Mouse (Mus musculus): ENCODE measurements at regions not wholly inside any gene's neighbourhood (a gene's known extent, or its start where the extent isn't known, plus 50 kb on each side); places are given as distances from the start of the nearest gene placed in this dataset.

GRCm38 (mm10) chr7:110705311-110706000, 62.5 kb upstream of the Ampd3 start:
- DNase-seq (ENCODE audit: low spot score), result no peak
- H3K9me3 ChIP-seq (ENCODE audit: low read length), result no peaks in the 10 kb centered on the region
- H3K9ac ChIP-seq (replicated peaks; ENCODE audit: low read length, poor library complexity, severe bottlenecking), result no peak overlapping the region
- no peak overlapping the region for H3K4me3 ChIP-seq (ENCODE audit: low read depth, low read length)
- H3K27me3 ChIP-seq (ENCODE audit: insufficient read depth, low read length), result no peaks in the 10 kb centered on the region
- H3K4me2 ChIP-seq (ENCODE audit: low read depth, low read length, poor library complexity, severe bottlenecking), result no peak overlapping the region
- H3K27ac ChIP-seq (ENCODE audit: low read depth, low read length), result no peak overlapping the region
- 82% methylated on average over 6 of the region's 6 CpGs for WGBS
- no peak for TF ChIP-seq CTCF (IDR thresholded peaks at IDR 0.05)
- H3K4me1 ChIP-seq (ENCODE audit: insufficient read depth, low read length), result no peaks in the 10 kb centered on the region
- H3K36me3 ChIP-seq (ENCODE audit: insufficient read depth, low read length), result no peaks in the 10 kb centered on the region
- ATAC-seq (ENCODE audit: low FRiP score), result no peak

GRCm38 (mm10) chr7:110706001-110706695, 61.9 kb upstream of the Ampd3 start:
- H3K9ac ChIP-seq (replicated peaks; ENCODE audit: low read length, poor library complexity, severe bottlenecking), result no peak overlapping the region
- no peaks in the 10 kb centered on the region for H3K9me3 ChIP-seq (ENCODE audit: low read length)
- H3K4me1 ChIP-seq (ENCODE audit: insufficient read depth, low read length), result no peaks in the 10 kb centered on the region
- ATAC-seq (ENCODE audit: low FRiP score) (no peak), DNase-seq (ENCODE audit: low spot score) (no peak)
- no peak overlapping the region for H3K4me2 ChIP-seq (ENCODE audit: low read depth, low read length, poor library complexity, severe bottlenecking)
- no peak overlapping the region for H3K27ac ChIP-seq (ENCODE audit: low read depth, low read length)
- no peak for TF ChIP-seq CTCF (IDR thresholded peaks at IDR 0.05)
- no peaks in the 10 kb centered on the region for H3K36me3 ChIP-seq (ENCODE audit: insufficient read depth, low read length)
- 83% methylated on average over 10 of the region's 10 CpGs for WGBS
- H3K4me3 ChIP-seq (ENCODE audit: low read depth, low read length), result no peak overlapping the region
- no peaks in the 10 kb centered on the region for H3K27me3 ChIP-seq (ENCODE audit: insufficient read depth, low read length)

GRCm38 (mm10) chr7:110706696-110707087, 61.3 kb upstream of the Ampd3 start:
- ATAC-seq (ENCODE audit: low FRiP score) (no peak), DNase-seq (ENCODE audit: low spot score) (peak; percentile 24)
- no peaks in the 10 kb centered on the region for H3K36me3 ChIP-seq (ENCODE audit: insufficient read depth, low read length)
- no peak for TF ChIP-seq CTCF (IDR thresholded peaks at IDR 0.05)
- H3K9ac ChIP-seq (replicated peaks; ENCODE audit: low read length, poor library complexity, severe bottlenecking), result no peak overlapping the region
- no peaks in the 10 kb centered on the region for H3K4me1 ChIP-seq (ENCODE audit: insufficient read depth, low read length)
- 64% methylated on average over 10 of the region's 10 CpGs for WGBS
- no peak overlapping the region for H3K27ac ChIP-seq (ENCODE audit: low read depth, low read length)
- H3K4me2 ChIP-seq (ENCODE audit: low read depth, low read length, poor library complexity, severe bottlenecking), result no peak overlapping the region
- H3K9me3 ChIP-seq (ENCODE audit: low read length), result no peaks in the 10 kb centered on the region
- no peaks in the 10 kb centered on the region for H3K27me3 ChIP-seq (ENCODE audit: insufficient read depth, low read length)
- no peak overlapping the region for H3K4me3 ChIP-seq (ENCODE audit: low read depth, low read length)

- H3K9ac ChIP-seq (replicated peaks; ENCODE audit: low read length, poor library complexity, severe bottlenecking), result no peak overlapping the region
- no peak overlapping the region for H3K27ac ChIP-seq (ENCODE audit: low read depth, low read length)
- no peaks in the 10 kb centered on the region for H3K4me1 ChIP-seq (ENCODE audit: insufficient read depth, low read length)
- WGBS, result 84% methylated on average over 9 of the region's 9 CpGs
- no peak for ATAC-seq (ENCODE audit: low FRiP score)
- no peak for DNase-seq (ENCODE audit: low spot score)
- H3K4me3 ChIP-seq (ENCODE audit: low read depth, low read length), result no peak overlapping the region
- no peaks in the 10 kb centered on the region for H3K36me3 ChIP-seq (ENCODE audit: insufficient read depth, low read length)
- no peaks in the 10 kb centered on the region for H3K9me3 ChIP-seq (ENCODE audit: low read length)
- TF ChIP-seq CTCF (IDR thresholded peaks at IDR 0.05), result no peak
- H3K4me2 ChIP-seq (ENCODE audit: low read depth, low read length, poor library complexity, severe bottlenecking), result no peak overlapping the region
- no peaks in the 10 kb centered on the region for H3K27me3 ChIP-seq (ENCODE audit: insufficient read depth, low read length)
Measured at GRCm38 (mm10) chr7:110708116-110708515, 59.9 kb upstream of the Ampd3 start.

GRCm38 (mm10) chr7:110708781-110709180, 59.2 kb upstream of the Ampd3 start:
- 90% methylated on average over 3 of the region's 3 CpGs for WGBS
- Histone ChIP-seq H3K36me3 (ENCODE audit: insufficient read depth, low read length) (no peaks in the 10 kb centered on the region), H3K27me3 (ENCODE audit: insufficient read depth, low read length) (no peaks in the 10 kb centered on the region), H3K27ac (ENCODE audit: low read depth, low read length) (no peak overlapping the region), H3K4me3 (ENCODE audit: low read depth, low read length) (no peak overlapping the region), H3K4me1 (ENCODE audit: insufficient read depth, low read length) (no peaks in the 10 kb centered on the region), H3K9ac (replicated peaks; ENCODE audit: low read length, poor library complexity, severe bottlenecking) (no peak overlapping the region), H3K4me2 (ENCODE audit: low read depth, low read length, poor library complexity, severe bottlenecking) (no peak overlapping the region), H3K9me3 (ENCODE audit: low read length) (no peaks in the 10 kb centered on the region)
- no peak for TF ChIP-seq CTCF (IDR thresholded peaks at IDR 0.05)
- DNase-seq (ENCODE audit: low spot score), result no peak
- ATAC-seq (ENCODE audit: low FRiP score), result no peak

- TF ChIP-seq CTCF (IDR thresholded peaks at IDR 0.05), result no peak
- no peak for ATAC-seq (ENCODE audit: low FRiP score)
- Histone ChIP-seq H3K4me2 (ENCODE audit: low read depth, low read length, poor library complexity, severe bottlenecking) (no peak overlapping the region), H3K36me3 (ENCODE audit: insufficient read depth, low read length) (no peaks in the 10 kb centered on the region), H3K9me3 (ENCODE audit: low read length) (no peaks in the 10 kb centered on the region), H3K4me1 (ENCODE audit: insufficient read depth, low read length) (no peaks in the 10 kb centered on the region), H3K27me3 (ENCODE audit: insufficient read depth, low read length) (no peaks in the 10 kb centered on the region), H3K4me3 (ENCODE audit: low read depth, low read length) (no peak overlapping the region), H3K9ac (replicated peaks; ENCODE audit: low read length, poor library complexity, severe bottlenecking) (no peak overlapping the region), H3K27ac (ENCODE audit: low read depth, low read length) (no peak overlapping the region)
- WGBS, result 85% methylated on average over 6 of the region's 6 CpGs
- DNase-seq (ENCODE audit: low spot score), result no peak
Measured at GRCm38 (mm10) chr7:110709606-110710005, 58.4 kb upstream of the Ampd3 start.
